Mouse (Mus musculus) cortical plate, adult 2 months (tissue): Measurements from ENCODE around the gene Atg13.

ENCODE experiments used
- CTCF ChIP-seq: fragments of 200-500 bp; IDR thresholded peaks from 2 replicates; pipeline ENCODE4 v1.5.1; 2011; ENCODE audit warnings: mild to moderate bottlenecking, control low read depth, low read length; ENCODE audit not compliant: insufficient read depth; ENCODE audit errors: extremely low read depth
- POLR2A ChIP-seq: fragments of 200-500 bp; IDR thresholded peaks from 2 replicates; pipeline ENCODE4 v1.6.1; 2011; ENCODE audit warnings: mild to moderate bottlenecking, low read length, control low read depth; ENCODE audit not compliant: insufficient read depth; ENCODE audit errors: extremely low read depth

DNA sequence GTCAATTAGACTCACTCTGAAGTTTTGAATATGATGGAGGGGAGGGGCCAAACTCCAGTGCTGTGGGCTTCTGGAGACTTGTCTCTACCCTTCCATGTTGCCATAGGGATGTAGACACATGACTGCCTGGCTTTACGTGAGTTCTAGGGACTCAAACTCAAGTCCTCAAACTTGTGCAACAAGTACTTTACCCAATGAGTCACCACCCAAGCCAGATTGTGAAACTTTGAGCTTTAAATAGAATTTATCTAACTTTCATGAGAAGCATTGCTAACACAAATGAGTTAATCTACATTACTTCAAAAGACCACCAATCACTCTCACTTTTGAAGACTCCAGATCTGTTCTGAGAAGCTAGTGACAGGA lies 14.2 kb downstream of the Atg13 start:
- no peak for TF ChIP-seq CTCF
- no peak for TF ChIP-seq POLR2A
